8 mouse cellular contexts compared by ENCODE assay signal in the genomic region with DNA sequence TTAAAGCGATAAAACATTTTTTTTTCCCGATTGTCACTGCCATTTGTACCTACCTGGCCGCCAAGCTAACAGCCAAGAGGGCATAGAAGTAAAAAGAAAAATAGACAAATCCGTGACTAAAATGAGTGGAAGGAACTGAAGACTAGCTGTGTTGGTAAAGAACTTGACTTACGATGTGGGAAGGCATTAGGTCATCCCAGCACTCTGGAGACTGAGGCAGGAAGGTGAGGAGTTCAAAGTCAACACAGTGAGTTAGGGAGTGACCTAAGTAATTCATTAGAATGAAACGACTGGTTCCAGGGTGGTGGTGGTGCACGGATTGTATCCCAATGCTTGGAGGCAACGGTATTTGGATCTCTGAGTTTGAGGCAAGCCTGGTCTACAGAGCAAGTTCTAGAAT. TPM values are rescaled to one million over a fixed set of nuclear protein-coding genes. Genes with fewer than 3 reads are reported as not detected.
A peak's percentile ranks its signal among the peaks of the same experiment; 100 is the strongest.
DNase-seq lines count a peak whose midpoint lies in the region; ATAC-seq and TF ChIP-seq lines count a peak whose summit lies in the region.

No protein-coding gene starts in this region.

- no peak for DNase-seq in heart, postnatal 4 days
- no peak for DNase-seq in ES-E14 (ENCODE audit: low read depth, low spot score)
- no peak for DNase-seq in forebrain, postnatal 0 days
- no peak for DNase-seq in midbrain, embryonic 10.5 days (ENCODE audit: low spot score)
- DNase-seq in right cerebral cortex, postnatal 25 days: no peak
- no peak for DNase-seq in layer of hippocampus, adult 9-11 months

- H3K9ac ChIP-seq in heart, embryonic 14.5 days (ENCODE audit: low read length): no peak overlapping the region
- H3K9ac ChIP-seq in ES-E14 (ENCODE audit: insufficient read depth, low read depth, low read length, poor library complexity, severe bottlenecking): 0 out of 2 replicates have a peak overlapping the region, but pooled peaks have one; percentile 43
- peak overlapping the region; percentile 14; the same call in 1 of the 2 replicates for H3K9ac ChIP-seq in forebrain, postnatal 0 days

- in situ Hi-C loops in ES-E14 (cut with MboI; ENCODE audit: low sequenced_read_pairs in 2 of 2, unreplicated experiment in 2 of 2): no loop called here

- ATAC-seq in heart, embryonic 14.5 days (ENCODE audit: insufficient number of reproducible peaks, insufficient read depth, low FRiP score, low read depth): no peak
- no peak for ATAC-seq in forebrain, postnatal 0 days
- ATAC-seq in megakaryocyte progenitor cell, adult 5-6 weeks (replicated peaks; ENCODE audit: poor library complexity): no peak

- peak overlapping the region in 1 of 2 experiments; percentile 92; a peak in 1 of 4 replicates for H3K4me3 ChIP-seq in heart, embryonic 14.5 days (ENCODE audit: control insufficient read depth in 1 of 2, insufficient read depth in 1 of 2, low read depth in 1 of 2, low read length in 2 of 2)
- no peak overlapping the region for H3K4me3 ChIP-seq in ES-E14 (ENCODE audit: insufficient read depth in 1 of 2, low read depth in 1 of 2, low read length in 2 of 2, poor library complexity in 1 of 2, severe bottlenecking in 1 of 2)
- peak overlapping the region; percentile 92 for H3K4me3 ChIP-seq in forebrain, postnatal 0 days (ENCODE audit: low read depth, low read length)
- peak overlapping the region; percentile 89 for H3K4me3 ChIP-seq in midbrain, embryonic 10.5 days

- no peaks in the 10 kb centered on the region for H3K9me3 ChIP-seq in heart, embryonic 14.5 days (ENCODE audit: control insufficient read depth, low read length)
- H3K9me3 ChIP-seq in ES-E14 (ENCODE audit: control insufficient read depth, insufficient read depth, low read depth, low read length): no peaks in the 10 kb centered on the region
- H3K9me3 ChIP-seq in forebrain, postnatal 0 days (ENCODE audit: low read length): no peaks in the 10 kb centered on the region
- no peaks in the 10 kb centered on the region for H3K9me3 ChIP-seq in midbrain, embryonic 10.5 days (replicated peaks)

- no peak for TF ChIP-seq CTCF in forebrain, postnatal 0 days (IDR thresholded peaks at IDR 0.05; ENCODE audit: low read depth)

- H3K27me3 ChIP-seq in heart, embryonic 14.5 days (ENCODE audit: control insufficient read depth, insufficient read depth, low read length): no peaks in the 10 kb centered on the region
- H3K27me3 ChIP-seq in forebrain, postnatal 0 days (ENCODE audit: insufficient read depth, low read length): no peaks in the 10 kb centered on the region
- no peaks in the 10 kb centered on the region for H3K27me3 ChIP-seq in midbrain, embryonic 10.5 days (ENCODE audit: low read depth, poor library complexity, severe bottlenecking)

- 39% methylated on average over 8 of the region's 8 CpGs for WGBS in heart, embryonic 14.5 days
- 43% methylated on average over 8 of the region's 8 CpGs for WGBS in forebrain, postnatal 0 days
- 48% methylated on average over 8 of the region's 8 CpGs for WGBS in midbrain, embryonic 10.5 days

- peak overlapping the region; percentile 86 for H3K4me2 ChIP-seq in heart, embryonic 14.5 days (ENCODE audit: low read length)
- peak overlapping the region; percentile 85; the same call in 1 of the 2 replicates for H3K4me2 ChIP-seq in forebrain, postnatal 0 days (ENCODE audit: low read depth)

- H3K36me3 ChIP-seq in heart, embryonic 14.5 days (ENCODE audit: control insufficient read depth, insufficient read depth, low read length): peaks cover 28% of the 10 kb centered on the region
- 0 out of 2 replicates have a peak, but pooled peaks cover 4% of the 10 kb centered on the region for H3K36me3 ChIP-seq in ES-E14 (ENCODE audit: control insufficient read depth, insufficient read depth, low read length, poor library complexity, severe bottlenecking)
- 0 out of 2 replicates have a peak, but pooled peaks cover 3% of the 10 kb centered on the region for H3K36me3 ChIP-seq in forebrain, postnatal 0 days (ENCODE audit: insufficient read depth)
- H3K36me3 ChIP-seq in midbrain, embryonic 10.5 days: peaks cover 27% of the 10 kb centered on the region

- H3K27ac ChIP-seq in heart, embryonic 14.5 days (replicated peaks in 1 of 2; ENCODE audit: control insufficient read depth in 1 of 2, insufficient read depth in 1 of 2, low read depth in 2 of 2, low read length in 2 of 2): peak overlapping the region; percentile 14 to 28; a peak in 1 of 4 replicates
- H3K27ac ChIP-seq in ES-E14 (ENCODE audit: insufficient read depth, low read depth, low read length, poor library complexity, severe bottlenecking): no peak overlapping the region
- peak overlapping the region; percentile 47 for H3K27ac ChIP-seq in forebrain, postnatal 0 days (ENCODE audit: low read depth, low read length)
- peak overlapping the region; percentile 69 for H3K27ac ChIP-seq in midbrain, embryonic 10.5 days (replicated peaks)

- H3K4me1 ChIP-seq in heart, embryonic 14.5 days (ENCODE audit: control insufficient read depth in 2 of 2, insufficient read depth in 2 of 2, low read length in 2 of 2): peaks cover 0 to 10% of the 10 kb centered on the region in 2 experiments; a peak in 2 of 4 replicates
- H3K4me1 ChIP-seq in ES-E14 (ENCODE audit: control insufficient read depth in 2 of 2, insufficient read depth in 2 of 2, low read length in 2 of 2, poor library complexity in 1 of 2): 0 out of 4 replicates have a peak, but pooled peaks cover 0 to 2% of the 10 kb centered on the region in 2 experiments
- H3K4me1 ChIP-seq in forebrain, postnatal 0 days (ENCODE audit: insufficient read depth): 0 out of 2 replicates have a peak, but pooled peaks cover 3% of the 10 kb centered on the region
- peaks cover 11% of the 10 kb centered on the region for H3K4me1 ChIP-seq in midbrain, embryonic 10.5 days

TF ChIP-seq in ES-E14, 5 proteins besides CTCF, POLR2A, EP300 and RAD21:
- TF ChIP-seq CHD2 (IDR thresholded peaks at IDR 0.05; ENCODE audit: low read depth, low read length): no peak
- TF ChIP-seq MAFK (IDR thresholded peaks at IDR 0.05; ENCODE audit: insufficient read depth, low read depth, low read length): no peak
- TF ChIP-seq ZC3H11A (IDR thresholded peaks at IDR 0.05; ENCODE audit: borderline replicate concordance, low read depth, low read length): no peak
- TF ChIP-seq HCFC1 (IDR thresholded peaks at IDR 0.05; ENCODE audit: borderline replicate concordance, insufficient read depth, low read length): no peak
- no peak for TF ChIP-seq ZNF384 (IDR thresholded peaks at IDR 0.05; ENCODE audit: low read depth, low read length)

RNA-seq across cellular contexts. Expression of a gene that starts 0.4 kb away (rescaled TPM):
- 31.0 and 35.7 TPM in 2 replicates for polyA plus RNA-seq in heart, embryonic 14.5 days (2014; fragmentation: Nextera tagmentation; extraction: Ambion mirVana)
- 10 to 100 TPM; 16.0 to 20.6 TPM for total RNA-seq in heart, postnatal 4 days (2021)
- total RNA-seq in ES-E14 (2012; rRNA removed): 10.9 and 13.0 TPM in 2 replicates
- 15.5 and 21.8 TPM in 2 replicates for total RNA-seq in forebrain, postnatal 0 days (2014; rRNA removed)
- polyA plus RNA-seq in forebrain, postnatal 0 days (2015; fragmentation: Nextera tagmentation; extraction: Ambion mirVana): 27.3 and 37.6 TPM in 2 replicates
- polyA plus RNA-seq in midbrain, embryonic 10.5 days (2016; fragmentation: Nextera tagmentation; extraction: Ambion mirVana): 63.5 and 69.9 TPM in 2 replicates
- 17.0 and 23.0 TPM in 2 replicates for total RNA-seq in megakaryocyte progenitor cell, adult 5-6 weeks (2015)
- total RNA-seq in megakaryocyte progenitor cell, adult 5-6 weeks (2017): 6.5 and 7.1 TPM in 2 replicates

RNA-seq across cellular contexts. Expression of a gene that starts 25.9 kb away (rescaled TPM):
- polyA plus RNA-seq in heart, embryonic 14.5 days (2014; fragmentation: Nextera tagmentation; extraction: Ambion mirVana): 4.5 and 5.9 TPM in 2 replicates
- 1 to 10 TPM; 4.4 to 4.8 TPM for total RNA-seq in heart, postnatal 4 days (2021)
- total RNA-seq in ES-E14 (2012; rRNA removed): 10.7 and 17.9 TPM in 2 replicates
- 12.3 and 14.6 TPM in 2 replicates for total RNA-seq in forebrain, postnatal 0 days (2014; rRNA removed)
- 7.2 and 9.4 TPM in 2 replicates for polyA plus RNA-seq in forebrain, postnatal 0 days (2015; fragmentation: Nextera tagmentation; extraction: Ambion mirVana)
- polyA plus RNA-seq in midbrain, embryonic 10.5 days (2016; fragmentation: Nextera tagmentation; extraction: Ambion mirVana): 15.5 and 15.6 TPM in 2 replicates
- 10.0 and 12.1 TPM in 2 replicates for total RNA-seq in megakaryocyte progenitor cell, adult 5-6 weeks (2015)
- 7.0 and 8.4 TPM in 2 replicates for total RNA-seq in megakaryocyte progenitor cell, adult 5-6 weeks (2017)

Comparison
In these comparisons a context has a peak if more than half of its experiments do, and no peak if none do; other contexts are left out.
1. H3K4me3 ChIP-seq: peak in forebrain, postnatal 0 days (single experiment) and midbrain, embryonic 10.5 days (single experiment); none in ES-E14 (0 of 2).